Mouse (Mus musculus) cerebellum, adult 2 months (tissue): ENCODE results near the gene Mtfp1.

Experiments used
- CTCF ChIP-seq: fragments of 200-500 bp; IDR thresholded peaks from 2 replicates; pipeline ENCODE4 v1.5.1; 2011; ENCODE audit warnings: low read depth, mild to moderate bottlenecking, control low read depth, low read length, moderate library complexity, borderline replicate concordance; ENCODE audit not compliant: insufficient read depth
- POLR2A ChIP-seq: fragments of 200-500 bp; IDR thresholded peaks from 2 replicates; pipeline ENCODE4 v1.6.1; 2011; ENCODE audit warnings: low read length, control low read depth, borderline replicate concordance; ENCODE audit not compliant: insufficient read depth

DNA sequence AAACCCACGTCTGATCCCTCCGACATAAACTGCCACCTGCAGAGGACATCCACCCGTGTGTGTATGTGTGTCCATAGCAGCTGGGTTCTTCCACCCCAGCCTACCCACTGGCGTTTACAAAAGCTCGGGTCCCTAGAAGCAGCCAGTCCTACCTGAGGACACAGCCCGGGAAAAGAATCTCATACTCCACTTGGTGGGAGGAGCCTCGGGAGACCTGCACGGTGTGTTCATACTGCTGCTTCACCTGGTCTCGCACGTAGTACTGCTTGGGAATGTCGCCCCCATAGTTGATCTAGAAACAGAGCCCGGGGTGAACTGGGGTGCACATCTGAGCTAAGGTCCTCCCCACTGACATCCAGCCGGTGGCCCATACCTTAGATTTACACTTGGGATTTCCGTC lies 8.3 kb upstream of the Mtfp1 start:
- TF ChIP-seq POLR2A (no peak), CTCF (no peak)
